Mouse (Mus musculus): ENCODE data around the gene Bud31. TPM values are rescaled to one million over a fixed set of nuclear protein-coding genes. Genes with fewer than 3 reads are reported as not detected.
A peak's percentile ranks its signal among the peaks of the same experiment; 100 is the strongest.

The Bud31 gene
- total and polyA plus RNA-seq, 3 experiments = 155 to 282 (median 211) TPM

DNA sequence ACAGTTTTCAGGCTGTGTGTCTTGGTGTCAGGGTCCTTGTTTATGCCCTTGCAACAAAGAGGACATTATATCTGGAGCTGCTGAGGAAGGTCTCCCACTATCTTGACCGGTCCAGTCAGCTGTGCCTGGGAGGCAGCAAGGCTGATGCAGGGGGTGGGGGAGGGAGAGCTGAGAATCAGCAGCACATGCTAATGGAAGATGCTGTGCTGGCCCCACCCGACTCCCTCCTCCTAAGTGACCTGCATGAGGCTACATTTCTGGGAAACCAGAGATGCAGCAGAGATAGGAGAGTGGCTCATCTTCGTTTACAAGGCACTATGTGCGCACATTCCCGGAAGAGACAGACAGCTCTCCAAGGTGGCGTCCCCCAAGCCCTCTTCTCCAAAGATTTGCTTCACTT, 29.8 kb upstream of the Bud31 start:
- Histone ChIP-seq H3K9ac (ENCODE audit: insufficient read depth, low read depth) (no peak overlapping the region), H3K27ac (ENCODE audit: insufficient read depth, low read depth) (no peak overlapping the region), H3K4me2 (ENCODE audit: insufficient read depth, low read depth, poor library complexity, severe bottlenecking) (no peak overlapping the region), H3K27me3 (replicated peaks) (no peaks in the 10 kb centered on the region), H3K4me3 (replicated peaks in 1 of 3; ENCODE audit: low read depth in 2 of 3, low read length in 2 of 3, poor library complexity in 1 of 3) (no peak overlapping the region), H3K9me3 (replicated peaks; ENCODE audit: low read length) (no peaks in the 10 kb centered on the region), H3K4me1 (ENCODE audit: control insufficient read depth in 1 of 2, insufficient read depth in 2 of 2) (peaks cover 2 to 6% of the 10 kb centered on the region in 2 experiments; a peak in 2 of 4 replicates), H3K36me3 (replicated peaks in 1 of 2; ENCODE audit: control insufficient read depth in 1 of 2, insufficient read depth in 1 of 2, low read length in 1 of 2) (peaks cover 45 to 67% of the 10 kb centered on the region in 2 experiments), H3K79me2 (replicated peaks; ENCODE audit: control insufficient read depth, extremely low read depth, insufficient read depth, poor library complexity, severe bottlenecking) (peaks cover 10% of the 10 kb centered on the region)
- in situ Hi-C loops (cut with MboI; ENCODE audit: low pct_ligation_motif_present, low pct_unique_long_range_greater_than_20kb, low sequenced_read_pairs) = no loop called here
- dilution Hi-C loops (cut with MboI; ENCODE audit: extremely low pct_ligation_motif_present, extremely low pct_unique_long_range_greater_than_20kb, low sequenced_read_pairs) = no loop called here
- no peak for TF ChIP-seq POLR2A (IDR thresholded peaks at IDR 0.05; ENCODE audit: low read depth, low read length)
- no peak for TF ChIP-seq MAFK (IDR thresholded peaks at IDR 0.05; ENCODE audit: insufficient replicate concordance, low read length)
- no peak for TF ChIP-seq NELFE (IDR thresholded peaks at IDR 0.05; ENCODE audit: low read depth, low read length)
- TF ChIP-seq ZKSCAN1 (IDR thresholded peaks at IDR 0.05; ENCODE audit: borderline replicate concordance, low read depth, low read length) = no peak
- no peak for TF ChIP-seq UBTF (IDR thresholded peaks at IDR 0.05; ENCODE audit: low read depth, low read length)
- DNase-seq (ENCODE audit: extremely low read depth) = no peak

DNA sequence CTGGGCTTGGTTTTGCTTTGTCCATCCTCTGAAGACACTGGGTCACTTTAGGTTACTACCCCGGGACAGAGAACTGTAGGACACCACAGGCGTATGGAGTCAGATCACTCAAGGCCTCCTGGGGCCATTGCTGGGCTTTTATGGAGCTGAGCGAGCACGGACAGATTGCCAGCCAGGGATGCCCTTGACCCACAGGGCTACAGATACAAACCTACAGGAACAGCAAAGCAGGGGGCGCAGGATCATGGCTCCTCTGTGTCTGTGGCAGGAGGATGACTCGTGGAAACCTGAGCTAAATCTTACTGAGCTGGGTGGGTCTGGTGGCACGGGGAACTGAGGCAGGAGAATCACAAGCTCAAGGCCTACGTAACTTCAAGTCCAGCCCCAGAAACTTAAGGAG, 27.6 kb upstream of the Bud31 start:
- no peaks in the 10 kb centered on the region for H3K27me3 ChIP-seq (replicated peaks)
- H3K4me3 ChIP-seq (replicated peaks in 1 of 3; ENCODE audit: low read depth in 2 of 3, low read length in 2 of 3, poor library complexity in 1 of 3) = no peak overlapping the region
- no peak overlapping the region for H3K9ac ChIP-seq (ENCODE audit: insufficient read depth, low read depth)
- H3K79me2 ChIP-seq (replicated peaks; ENCODE audit: control insufficient read depth, extremely low read depth, insufficient read depth, poor library complexity, severe bottlenecking) = peaks cover 30% of the 10 kb centered on the region
- DNase-seq (ENCODE audit: extremely low read depth) = no peak
- peaks cover 27 to 53% of the 10 kb centered on the region in 2 experiments for H3K36me3 ChIP-seq (replicated peaks in 1 of 2; ENCODE audit: control insufficient read depth in 1 of 2, insufficient read depth in 1 of 2, low read length in 1 of 2)
- no peak overlapping the region for H3K4me2 ChIP-seq (ENCODE audit: insufficient read depth, low read depth, poor library complexity, severe bottlenecking)
- in situ Hi-C loops (cut with MboI; ENCODE audit: low pct_ligation_motif_present, low pct_unique_long_range_greater_than_20kb, low sequenced_read_pairs) (no loop called here), dilution Hi-C loops (cut with MboI; ENCODE audit: extremely low pct_ligation_motif_present, extremely low pct_unique_long_range_greater_than_20kb, low sequenced_read_pairs) (no loop called here)
- no peak overlapping the region for H3K27ac ChIP-seq (ENCODE audit: insufficient read depth, low read depth)
- no peak for TF ChIP-seq PAX5 (IDR thresholded peaks at IDR 0.05; ENCODE audit: low read length)
- no peaks in the 10 kb centered on the region for H3K9me3 ChIP-seq (replicated peaks; ENCODE audit: low read length)
- peaks cover 2 to 13% of the 10 kb centered on the region in 2 experiments; a peak in 2 of 4 replicates for H3K4me1 ChIP-seq (ENCODE audit: control insufficient read depth in 1 of 2, insufficient read depth in 2 of 2)

DNA sequence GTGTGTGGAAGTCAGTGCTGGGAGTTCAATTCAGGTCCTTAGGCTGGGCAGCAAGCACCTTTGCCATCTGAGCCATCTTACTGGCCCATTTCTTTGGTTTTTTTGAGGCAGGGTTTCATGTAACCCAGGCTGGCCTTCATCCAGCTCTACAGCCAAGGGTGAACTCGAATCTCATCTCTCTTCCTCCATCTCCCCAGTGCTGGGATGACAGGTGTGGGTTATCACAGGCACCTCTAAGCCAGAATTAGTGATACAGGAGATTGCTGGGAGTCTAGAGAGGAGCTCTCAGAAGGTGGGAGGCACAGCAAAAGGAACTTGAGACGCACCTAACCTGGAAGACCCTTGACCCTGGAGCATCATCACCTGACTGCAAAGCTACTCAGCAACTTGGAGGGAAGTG, 26.7 kb upstream of the Bud31 start:
- peaks cover 5% of the 10 kb centered on the region for H3K9me3 ChIP-seq (replicated peaks; ENCODE audit: low read length)
- H3K4me1 ChIP-seq (ENCODE audit: control insufficient read depth in 1 of 2, insufficient read depth in 2 of 2) = peaks cover 2 to 13% of the 10 kb centered on the region in 2 experiments; a peak in 2 of 4 replicates
- TF ChIP-seq ZNF384 (IDR thresholded peaks at IDR 0.05; ENCODE audit: low read depth, low read length) = no peak
- TF ChIP-seq ETS1 (conservative IDR thresholded peaks at IDR 0.05; ENCODE audit: low read depth, low read length) = no peak
- TF ChIP-seq USF2 (conservative IDR thresholded peaks at IDR 0.05; ENCODE audit: low read depth, low read length) = no peak
- no peak for TF ChIP-seq POLR2AphosphoS2 (IDR thresholded peaks at IDR 0.05; ENCODE audit: low read depth, low read length)
- TF ChIP-seq IRF4 (IDR thresholded peaks at IDR 0.05; ENCODE audit: low read depth, low read length) = no peak
- TF ChIP-seq ELF1 (IDR thresholded peaks at IDR 0.05; ENCODE audit: low read depth, low read length) = no peak
- no peak for TF ChIP-seq EP300 (IDR thresholded peaks at IDR 0.05; ENCODE audit: low read length)
- TF ChIP-seq MXI1 (IDR thresholded peaks at IDR 0.05; ENCODE audit: low read depth, low read length) = no peak
- TF ChIP-seq MAFK (IDR thresholded peaks at IDR 0.05; ENCODE audit: insufficient replicate concordance, low read length) = no peak
- no peak for TF ChIP-seq POLR2A (IDR thresholded peaks at IDR 0.05; ENCODE audit: low read depth, low read length)
- no peak for TF ChIP-seq TBP (conservative IDR thresholded peaks at IDR 0.05; ENCODE audit: low read depth, low read length)
- TF ChIP-seq CTCF (conservative IDR thresholded peaks at IDR 0.05 in 1 of 2, IDR thresholded peaks at IDR 0.05 in 1 of 2; ENCODE audit: low read depth in 2 of 2, low read length in 2 of 2) = no peak
- TF ChIP-seq CHD2 (IDR thresholded peaks at IDR 0.05; ENCODE audit: low read length) = no peak
- no peak for TF ChIP-seq SIN3A (IDR thresholded peaks at IDR 0.05; ENCODE audit: low read length)
- peak overlapping the region; percentile 73; the same call in 1 of the 2 replicates for H3K4me2 ChIP-seq (ENCODE audit: insufficient read depth, low read depth, poor library complexity, severe bottlenecking)
- H3K4me3 ChIP-seq (replicated peaks in 1 of 3; ENCODE audit: low read depth in 2 of 3, low read length in 2 of 3, poor library complexity in 1 of 3) = peak overlapping the region; percentile 13 to 98 (median 97)
- dilution Hi-C loops (cut with MboI; ENCODE audit: extremely low pct_ligation_motif_present, extremely low pct_unique_long_range_greater_than_20kb, low sequenced_read_pairs) = no loop called here
- H3K9ac ChIP-seq (ENCODE audit: insufficient read depth, low read depth) = no peak overlapping the region
- no peaks in the 10 kb centered on the region for H3K27me3 ChIP-seq (replicated peaks)
- H3K79me2 ChIP-seq (replicated peaks; ENCODE audit: control insufficient read depth, extremely low read depth, insufficient read depth, poor library complexity, severe bottlenecking) = peaks cover 39% of the 10 kb centered on the region
- no peak overlapping the region for H3K27ac ChIP-seq (ENCODE audit: insufficient read depth, low read depth)
- peaks cover 24 to 53% of the 10 kb centered on the region in 2 experiments for H3K36me3 ChIP-seq (replicated peaks in 1 of 2; ENCODE audit: control insufficient read depth in 1 of 2, insufficient read depth in 1 of 2, low read length in 1 of 2)
- in situ Hi-C loops (cut with MboI; ENCODE audit: low pct_ligation_motif_present, low pct_unique_long_range_greater_than_20kb, low sequenced_read_pairs) = no loop called here
- DNase-seq (ENCODE audit: extremely low read depth) = no peak
